Mouse (Mus musculus): ENCODE results near the gene Gm3233. TPM values are rescaled to one million over a fixed set of nuclear protein-coding genes. Genes with fewer than 3 reads are reported as not detected.
"Not testable (repeated sequence)": the region's sequence is repeated elsewhere in the genome, so short reads cannot be mapped to it uniquely, and the experiment has no call there.

Gene Gm3233
- polyA plus RNA-seq, 1 experiment: not detected

GRCm38 (mm10) chr10:77776844-77777243, 17.4 kb upstream of the Gm3233 start, which contains the start of gene Gm7138:
Gene Gm7138, minus strand, starts transcription at chr10:77776944.
- H3K4me1 ChIP-seq (ENCODE audit: control insufficient read depth, insufficient read depth, insufficient read length); H3K4me3 ChIP-seq (ENCODE audit: extremely low read depth, insufficient read depth, insufficient read length); DNase-seq (ENCODE audit: low read depth in 1 of 2, low spot score in 2 of 2); H3K27me3 ChIP-seq (ENCODE audit: control insufficient read depth, insufficient read depth, low read length); H3K27ac ChIP-seq (ENCODE audit: insufficient read depth, low read length); H3K36me3 ChIP-seq (ENCODE audit: control insufficient read depth, insufficient read depth, low read length): not testable (repeated sequence)
- 63% methylated on average over 1 of the region's 1 CpGs for WGBS

- H3K36me3 ChIP-seq (ENCODE audit: control insufficient read depth, insufficient read depth, low read length); DNase-seq (ENCODE audit: low read depth in 1 of 2, low spot score in 2 of 2); H3K4me1 ChIP-seq (ENCODE audit: control insufficient read depth, insufficient read depth, insufficient read length); H3K27ac ChIP-seq (ENCODE audit: insufficient read depth, low read length); H3K4me3 ChIP-seq (ENCODE audit: extremely low read depth, insufficient read depth, insufficient read length); H3K27me3 ChIP-seq (ENCODE audit: control insufficient read depth, insufficient read depth, low read length): not testable (repeated sequence)
- WGBS: 63% methylated on average over 3 of the region's 3 CpGs
These were observed 12.7 kb upstream of the Gm3233 start for GRCm38 (mm10) chr10:77772142-77772541.

- H3K27ac ChIP-seq (ENCODE audit: insufficient read depth, low read length); H3K4me1 ChIP-seq (ENCODE audit: control insufficient read depth, insufficient read depth, insufficient read length); DNase-seq (ENCODE audit: low read depth in 1 of 2, low spot score in 2 of 2); H3K27me3 ChIP-seq (ENCODE audit: control insufficient read depth, insufficient read depth, low read length); H3K36me3 ChIP-seq (ENCODE audit: control insufficient read depth, insufficient read depth, low read length); H3K4me3 ChIP-seq (ENCODE audit: extremely low read depth, insufficient read depth, insufficient read length): not testable (repeated sequence)
- WGBS: 80% methylated on average over 1 of the region's 1 CpGs
These were observed 11.7 kb upstream of the Gm3233 start, which contains the start of gene Gm3238 for GRCm38 (mm10) chr10:77771225-77771624. Gene Gm3238, minus strand, starts transcription at chr10:77771325.

GRCm38 (mm10) chr10:77769727-77770126, 10.2 kb upstream of the Gm3233 start:
- no peak for TF ChIP-seq CTCF (IDR thresholded peaks at IDR 0.05; ENCODE audit: extremely low read depth, insufficient read depth, insufficient read length, insufficient replicate concordance)
- TF ChIP-seq POLR2A (IDR thresholded peaks at IDR 0.05; ENCODE audit: low read depth, low read length): no peak
- no peak overlapping the region for H3K27ac ChIP-seq (ENCODE audit: insufficient read depth, low read length)
- DNase-seq (ENCODE audit: low read depth in 1 of 2, low spot score in 2 of 2): no peak
- no peaks in the 10 kb centered on the region for H3K27me3 ChIP-seq (ENCODE audit: control insufficient read depth, insufficient read depth, low read length)
- H3K4me1 ChIP-seq (ENCODE audit: control insufficient read depth, insufficient read depth, insufficient read length): no peaks in the 10 kb centered on the region
- H3K36me3 ChIP-seq (ENCODE audit: control insufficient read depth, insufficient read depth, low read length): no peaks in the 10 kb centered on the region
- no peak overlapping the region for H3K4me3 ChIP-seq (ENCODE audit: extremely low read depth, insufficient read depth, insufficient read length)
- 83% methylated on average over 1 of the region's 1 CpGs for WGBS

GRCm38 (mm10) chr10:77753448-77753847, 6.0 kb downstream of the Gm3233 start:
- no peak for DNase-seq (ENCODE audit: low read depth in 1 of 2, low spot score in 2 of 2)
- no peaks in the 10 kb centered on the region for H3K27me3 ChIP-seq (ENCODE audit: control insufficient read depth, insufficient read depth, low read length)
- TF ChIP-seq CTCF (IDR thresholded peaks at IDR 0.05; ENCODE audit: extremely low read depth, insufficient read depth, insufficient read length, insufficient replicate concordance): no peak
- no peak overlapping the region for H3K27ac ChIP-seq (ENCODE audit: insufficient read depth, low read length)
- H3K4me3 ChIP-seq (ENCODE audit: extremely low read depth, insufficient read depth, insufficient read length): no peak overlapping the region
- no peaks in the 10 kb centered on the region for H3K4me1 ChIP-seq (ENCODE audit: control insufficient read depth, insufficient read depth, insufficient read length)
- no peaks in the 10 kb centered on the region for H3K36me3 ChIP-seq (ENCODE audit: control insufficient read depth, insufficient read depth, low read length)

GRCm38 (mm10) chr10:77752312-77752711, 7.2 kb downstream of the Gm3233 start:
- H3K4me3 ChIP-seq (ENCODE audit: extremely low read depth, insufficient read depth, insufficient read length); H3K27me3 ChIP-seq (ENCODE audit: control insufficient read depth, insufficient read depth, low read length); H3K27ac ChIP-seq (ENCODE audit: insufficient read depth, low read length); H3K4me1 ChIP-seq (ENCODE audit: control insufficient read depth, insufficient read depth, insufficient read length); DNase-seq (ENCODE audit: low read depth in 1 of 2, low spot score in 2 of 2); H3K36me3 ChIP-seq (ENCODE audit: control insufficient read depth, insufficient read depth, low read length): not testable (repeated sequence)
- WGBS: 49% methylated on average over 3 of the region's 3 CpGs

- H3K27me3 ChIP-seq (ENCODE audit: control insufficient read depth, insufficient read depth, low read length); H3K27ac ChIP-seq (ENCODE audit: insufficient read depth, low read length); H3K4me1 ChIP-seq (ENCODE audit: control insufficient read depth, insufficient read depth, insufficient read length); H3K36me3 ChIP-seq (ENCODE audit: control insufficient read depth, insufficient read depth, low read length); DNase-seq (ENCODE audit: low read depth in 1 of 2, low spot score in 2 of 2); H3K4me3 ChIP-seq (ENCODE audit: extremely low read depth, insufficient read depth, insufficient read length): not testable (repeated sequence)
- WGBS: 73% methylated on average over 1 of the region's 1 CpGs
These were observed 8.2 kb downstream of the Gm3233 start, which contains the start of gene Gm9736 for GRCm38 (mm10) chr10:77751254-77751653. Gene Gm9736, minus strand, starts transcription at chr10:77751354.

- WGBS: 80% methylated on average over 1 of the region's 1 CpGs
- H3K4me3 ChIP-seq (ENCODE audit: extremely low read depth, insufficient read depth, insufficient read length); DNase-seq (ENCODE audit: low read depth in 1 of 2, low spot score in 2 of 2): not testable (repeated sequence)
These were observed 8.8 kb downstream of the Gm3233 start for GRCm38 (mm10) chr10:77750686-77751085.

GRCm38 (mm10) chr10:77741924-77742688, 17.4 kb downstream of the Gm3233 start, which contains the start of gene Gm18596:
Gene Gm18596, minus strand, starts transcription at chr10:77742638.
- H3K4me1 ChIP-seq (ENCODE audit: control insufficient read depth, insufficient read depth, insufficient read length); H3K27me3 ChIP-seq (ENCODE audit: control insufficient read depth, insufficient read depth, low read length); H3K4me3 ChIP-seq (ENCODE audit: extremely low read depth, insufficient read depth, insufficient read length); DNase-seq (ENCODE audit: low read depth in 1 of 2, low spot score in 2 of 2); H3K27ac ChIP-seq (ENCODE audit: insufficient read depth, low read length); H3K36me3 ChIP-seq (ENCODE audit: control insufficient read depth, insufficient read depth, low read length): not testable (repeated sequence)
- WGBS: 65% methylated on average over 5 of the region's 5 CpGs

More at GRCm38 (mm10) chr10:77750686-77751085, 8.8 kb downstream of the Gm3233 start:
- H3K27me3 ChIP-seq (ENCODE audit: control insufficient read depth, insufficient read depth, low read length); H3K27ac ChIP-seq (ENCODE audit: insufficient read depth, low read length); H3K36me3 ChIP-seq (ENCODE audit: control insufficient read depth, insufficient read depth, low read length); H3K4me1 ChIP-seq (ENCODE audit: control insufficient read depth, insufficient read depth, insufficient read length): not testable (repeated sequence)

Measured in spleen, adult 2 months (tissue).